ENCODE assay signal across 10 mouse cellular contexts in genomic region chr17:31870446-31870845, GRCm38 (mm10). TPM values are rescaled to one million over a fixed set of nuclear protein-coding genes. Genes with fewer than 3 reads are reported as not detected.
DNase-seq lines count a peak whose midpoint lies in the region; ATAC-seq and TF ChIP-seq lines count a peak whose summit lies in the region.
"Had no signal": no experiment of that assay in that cellular context is flagged by ENCODE, and none has a peak within 500 bp of the region (broad histone marks: within the 10 kb centered on the region; RNA-seq: fewer than 3 reads in every experiment).

No protein-coding gene starts in this region.

- no peak for ATAC-seq in kidney, postnatal 0 days (replicated peaks; ENCODE audit: low FRiP score, low read depth)
- no peak for ATAC-seq in embryonic facial prominence, embryonic 14.5 days (ENCODE audit: low read depth)
- ATAC-seq in liver, embryonic 16.5 days (ENCODE audit: low read depth), result peak; percentile 42; the same call in 1 of the 2 replicates
- no peak for ATAC-seq in erythroblast, adult 5-6 weeks (replicated peaks; ENCODE audit: low FRiP score, poor library complexity, severe bottlenecking)
- ATAC-seq in activated CD4-positive, CD25-positive, alpha-beta regulatory T cell, adult 4 months, result no peak
- ATAC-seq: forebrain, embryonic 16.5 days; inflammation-experienced regulatory T-cells, adult 6 months had no signal

- no peak for DNase-seq in kidney, postnatal 0 days (ENCODE audit: low spot score)
- DNase-seq in kidney, adult 11 months, result no peak
- DNase-seq in ES-E14 (ENCODE audit: low read depth, low spot score), result no peak
- no peak for DNase-seq in embryonic facial prominence, embryonic 14.5 days (ENCODE audit: low spot score)
- DNase-seq: cerebellum, adult 11-12 months had no signal

- H3K27ac ChIP-seq in kidney, postnatal 0 days, result no peak overlapping the region
- H3K27ac ChIP-seq in ES-E14 (ENCODE audit: insufficient read depth, low read depth, low read length, poor library complexity, severe bottlenecking), result no peak overlapping the region
- H3K27ac ChIP-seq in embryonic facial prominence, embryonic 14.5 days (replicated peaks; ENCODE audit: low read depth, low read length), result no peak overlapping the region
- H3K27ac ChIP-seq in liver, embryonic 16.5 days (ENCODE audit: low read length), result peak overlapping the region; percentile 73

- no peak overlapping the region for H3K4me3 ChIP-seq in kidney, postnatal 0 days (replicated peaks; ENCODE audit: low read depth, low read length)
- peak overlapping the region; percentile 43 to 78; a peak in 3 of 4 replicates for H3K4me3 ChIP-seq in ES-E14 (ENCODE audit: insufficient read depth in 1 of 2, low read depth in 1 of 2, low read length in 2 of 2, poor library complexity in 1 of 2, severe bottlenecking in 1 of 2)
- no peak overlapping the region for H3K4me3 ChIP-seq in embryonic facial prominence, embryonic 14.5 days (ENCODE audit: low read depth, low read length)
- peak overlapping the region; percentile 22; the same call in 1 of the 2 replicates for H3K4me3 ChIP-seq in liver, embryonic 16.5 days (ENCODE audit: low read depth, low read length)

- peaks cover 7% of the 10 kb centered on the region; the same call in 1 of the 2 replicates for H3K4me1 ChIP-seq in kidney, postnatal 0 days (replicated peaks; ENCODE audit: insufficient read depth, low read length)
- H3K4me1 ChIP-seq in ES-E14 (ENCODE audit: control insufficient read depth in 2 of 2, insufficient read depth in 2 of 2, low read length in 2 of 2, poor library complexity in 1 of 2), result peaks cover 4 to 13% of the 10 kb centered on the region in 2 experiments; a peak in 2 of 4 replicates
- H3K4me1 ChIP-seq in embryonic facial prominence, embryonic 14.5 days (ENCODE audit: control insufficient read depth, insufficient read depth, low read length), result peaks cover 4% of the 10 kb centered on the region
- H3K4me1 ChIP-seq in liver, embryonic 16.5 days (ENCODE audit: control insufficient read depth, low read depth, low read length), result peaks cover 17% of the 10 kb centered on the region

- H3K9me3 ChIP-seq in kidney, postnatal 0 days (replicated peaks; ENCODE audit: low read length), result no peaks in the 10 kb centered on the region
- no peaks in the 10 kb centered on the region for H3K9me3 ChIP-seq in ES-E14 (ENCODE audit: control insufficient read depth, insufficient read depth, low read depth, low read length)
- no peaks in the 10 kb centered on the region for H3K9me3 ChIP-seq in embryonic facial prominence, embryonic 14.5 days (ENCODE audit: control insufficient read depth, low read length)
- no peaks in the 10 kb centered on the region for H3K9me3 ChIP-seq in liver, embryonic 16.5 days (replicated peaks; ENCODE audit: control insufficient read depth, low read length)

- no peaks in the 10 kb centered on the region for H3K36me3 ChIP-seq in kidney, postnatal 0 days (ENCODE audit: insufficient read depth, low read length)
- no peaks in the 10 kb centered on the region for H3K36me3 ChIP-seq in ES-E14 (ENCODE audit: control insufficient read depth, insufficient read depth, low read length, poor library complexity, severe bottlenecking)
- H3K36me3 ChIP-seq in embryonic facial prominence, embryonic 14.5 days (ENCODE audit: control insufficient read depth, insufficient read depth, low read length), result no peaks in the 10 kb centered on the region
- no peaks in the 10 kb centered on the region for H3K36me3 ChIP-seq in liver, embryonic 16.5 days (ENCODE audit: control insufficient read depth, insufficient read depth)

- TF ChIP-seq CTCF in kidney, postnatal 0 days (IDR thresholded peaks at IDR 0.05; ENCODE audit: low read depth), result no peak

- H3K27me3 ChIP-seq in kidney, postnatal 0 days (ENCODE audit: insufficient read depth, low read length), result no peaks in the 10 kb centered on the region
- no peaks in the 10 kb centered on the region for H3K27me3 ChIP-seq in embryonic facial prominence, embryonic 14.5 days (replicated peaks; ENCODE audit: control insufficient read depth, insufficient read depth, low read length)
- H3K27me3 ChIP-seq in liver, embryonic 16.5 days (ENCODE audit: control insufficient read depth, insufficient read depth, low read depth, low read length), result no peaks in the 10 kb centered on the region

- in situ Hi-C loops in ES-E14 (cut with MboI; ENCODE audit: low sequenced_read_pairs in 2 of 2, unreplicated experiment in 2 of 2), result no loop called here

- peak overlapping the region; percentile 27 for H3K4me2 ChIP-seq in kidney, postnatal 0 days (ENCODE audit: low read length)
- peak overlapping the region; percentile 22 for H3K4me2 ChIP-seq in embryonic facial prominence, embryonic 14.5 days (ENCODE audit: low read depth, low read length)
- H3K4me2 ChIP-seq in liver, embryonic 16.5 days (ENCODE audit: low read depth, low read length), result peak overlapping the region; percentile 36

- WGBS in kidney, postnatal 0 days, result 76% methylated on average over 9 of the region's 9 CpGs
- WGBS in embryonic facial prominence, embryonic 14.5 days, result 74% methylated on average over 9 of the region's 9 CpGs
- WGBS in liver, embryonic 16.5 days (ENCODE audit: insufficient replicate concordance), result 50% methylated on average over 9 of the region's 9 CpGs

- no peak overlapping the region for H3K9ac ChIP-seq in kidney, postnatal 0 days (ENCODE audit: low read depth, low read length)
- no peak overlapping the region for H3K9ac ChIP-seq in ES-E14 (ENCODE audit: insufficient read depth, low read depth, low read length, poor library complexity, severe bottlenecking)
- no peak overlapping the region for H3K9ac ChIP-seq in embryonic facial prominence, embryonic 14.5 days (ENCODE audit: low read depth, low read length)
- no peak overlapping the region for H3K9ac ChIP-seq in liver, embryonic 16.5 days (ENCODE audit: low read depth, low read length)

TF ChIP-seq in ES-E14, 5 proteins besides CTCF, POLR2A, EP300 and RAD21:
- no peak for TF ChIP-seq HCFC1 (IDR thresholded peaks at IDR 0.05; ENCODE audit: borderline replicate concordance, insufficient read depth, low read length)
- TF ChIP-seq ZC3H11A (IDR thresholded peaks at IDR 0.05; ENCODE audit: borderline replicate concordance, low read depth, low read length), result no peak
- TF ChIP-seq ZNF384 (IDR thresholded peaks at IDR 0.05; ENCODE audit: low read depth, low read length), result no peak
- no peak for TF ChIP-seq MAFK (IDR thresholded peaks at IDR 0.05; ENCODE audit: insufficient read depth, low read depth, low read length)
- TF ChIP-seq CHD2 (IDR thresholded peaks at IDR 0.05; ENCODE audit: low read depth, low read length), result no peak

RNA-seq across cellular contexts. Expression of gene Sik1, which starts 14.8 kb away (rescaled TPM):
- 15.4 and 17.2 TPM in 2 replicates for polyA plus RNA-seq in kidney, postnatal 0 days (2015; fragmentation: Nextera tagmentation; extraction: Ambion mirVana)
- 35.0 and 41.2 TPM in 2 replicates for total RNA-seq in ES-E14 (2012; rRNA removed)
- 25.1 and 27.8 TPM in 2 replicates for polyA plus RNA-seq in embryonic facial prominence, embryonic 14.5 days (2014; fragmentation: Nextera tagmentation; extraction: Ambion mirVana)
- polyA plus RNA-seq in liver, embryonic 16.5 days (2015; fragmentation: Nextera tagmentation; extraction: Ambion mirVana), result 5.4 and 5.9 TPM in 2 replicates
- total RNA-seq in erythroblast, adult 5-6 weeks (2015; ENCODE audit: low replicate concordance), result 1.5 and 4.2 TPM in 2 replicates
- 2.8 and 3.5 TPM in 2 replicates for total RNA-seq in erythroblast, adult 5-6 weeks (2017; ENCODE audit: low replicate concordance)
- polyA plus RNA-seq in activated CD4-positive, CD25-positive, alpha-beta regulatory T cell, adult 4 months (2017; shearing (Covaris generic)), result 1 to 10 TPM; 3.2 to 4.1 TPM

Comparison
In these comparisons a context has a peak if more than half of its experiments do, and no peak if none do; other contexts are left out.
1. H3K4me3 ChIP-seq: peak in ES-E14 (2 of 2) and liver, embryonic 16.5 days (single experiment); none in kidney, postnatal 0 days (single experiment) and embryonic facial prominence, embryonic 14.5 days (single experiment).
2. Peak in every context shown above with its lines, with median percentiles within 50 percentile points of each other: H3K4me2 ChIP-seq.